Mouse (Mus musculus) CH12F3 (cell line): ENCODE data around the gene Gm428.
"Not testable (repeated sequence)": the region's sequence is repeated elsewhere in the genome, so short reads cannot be mapped to it uniquely, and the experiment has no call there.

Experiments
- in situ Hi-C: fragments of 300-500 bp; cut with MboI; formaldehyde crosslinking; loops from 2 replicates; pipeline ENCODE4 v1.14.3; 2020; ENCODE audit warnings: low sequenced_read_pairs

Gm428 gene

DNA sequence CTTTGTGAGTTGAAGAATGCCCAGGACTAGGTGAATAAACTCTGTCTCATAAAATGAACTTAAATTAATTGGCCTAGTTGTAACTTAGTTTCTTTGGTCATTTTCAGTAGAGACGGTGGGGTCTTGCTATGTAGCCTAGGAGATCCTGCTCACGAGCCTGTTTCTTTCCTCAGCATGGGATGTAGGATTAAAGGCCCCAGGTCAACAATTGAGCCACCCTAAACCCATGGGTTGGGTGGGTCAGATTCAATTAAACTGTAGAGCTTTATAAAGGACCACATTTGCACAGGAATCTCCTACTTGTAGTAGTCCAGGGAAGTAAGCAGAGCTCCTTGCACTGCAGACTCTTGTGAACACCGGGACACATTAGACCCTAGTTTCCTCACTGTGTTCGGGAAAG, at the start of gene Gm428:
TSS of gene Gm428 (plus strand) at position 301 of the 400 bp plus-strand sequence.
- in situ Hi-C loops = not testable (repeated sequence)

DNA sequence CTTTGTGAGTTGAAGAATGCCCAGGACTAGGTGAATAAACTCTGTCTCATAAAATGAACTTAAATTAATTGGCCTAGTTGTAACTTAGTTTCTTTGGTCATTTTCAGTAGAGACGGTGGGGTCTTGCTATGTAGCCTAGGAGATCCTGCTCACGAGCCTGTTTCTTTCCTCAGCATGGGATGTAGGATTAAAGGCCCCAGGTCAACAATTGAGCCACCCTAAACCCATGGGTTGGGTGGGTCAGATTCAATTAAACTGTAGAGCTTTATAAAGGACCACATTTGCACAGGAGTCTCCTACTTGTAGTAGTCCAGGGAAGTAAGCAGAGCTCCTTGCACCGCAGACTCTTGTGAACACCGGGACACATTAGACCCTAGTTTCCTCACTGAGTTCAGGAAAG, 45.5 kb upstream of the Gm428 start, which contains the start of gene Gm11236:
TSS of gene Gm11236 (plus strand) at position 301 of the 400 bp plus-strand sequence.
- in situ Hi-C loops = not testable (repeated sequence)

DNA sequence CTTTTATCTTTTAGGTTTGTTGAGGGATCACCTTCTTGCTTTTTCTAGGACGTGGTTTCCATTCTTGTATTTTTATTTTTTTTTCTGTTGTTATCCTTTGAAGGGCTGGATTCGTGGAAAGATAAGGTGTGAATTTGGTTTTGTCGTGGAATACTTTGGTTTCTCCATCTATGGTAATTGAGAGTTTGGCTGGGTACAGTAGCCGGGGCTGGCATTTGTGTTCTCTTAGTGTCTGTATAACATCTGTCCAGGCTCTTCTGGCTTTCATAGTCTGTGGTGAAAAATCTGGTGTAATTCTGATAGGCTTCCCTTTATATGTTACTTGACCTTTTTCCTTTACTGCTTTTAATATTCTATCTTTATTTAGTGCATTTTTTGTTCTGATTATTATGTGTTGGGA, 21.5 kb upstream of the Gm428 start:
- in situ Hi-C loops = not testable (repeated sequence)

DNA sequence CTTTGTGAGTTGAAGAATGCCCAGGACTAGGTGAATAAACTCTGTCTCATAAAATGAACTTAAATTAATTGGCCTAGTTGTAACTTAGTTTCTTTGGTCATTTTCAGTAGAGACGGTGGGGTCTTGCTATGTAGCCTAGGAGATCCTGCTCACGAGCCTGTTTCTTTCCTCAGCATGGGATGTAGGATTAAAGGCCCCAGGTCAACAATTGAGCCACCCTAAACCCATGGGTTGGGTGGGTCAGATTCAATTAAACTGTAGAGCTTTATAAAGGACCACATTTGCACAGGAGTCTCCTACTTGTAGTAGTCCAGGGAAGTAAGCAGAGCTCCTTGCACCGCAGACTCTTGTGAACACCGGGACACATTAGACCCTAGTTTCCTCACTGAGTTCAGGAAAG, 15.3 kb upstream of the Gm428 start, which contains the start of gene Gm11239:
TSS of gene Gm11239 (plus strand) at position 301 of the 400 bp plus-strand sequence.
- in situ Hi-C loops = not testable (repeated sequence)

DNA sequence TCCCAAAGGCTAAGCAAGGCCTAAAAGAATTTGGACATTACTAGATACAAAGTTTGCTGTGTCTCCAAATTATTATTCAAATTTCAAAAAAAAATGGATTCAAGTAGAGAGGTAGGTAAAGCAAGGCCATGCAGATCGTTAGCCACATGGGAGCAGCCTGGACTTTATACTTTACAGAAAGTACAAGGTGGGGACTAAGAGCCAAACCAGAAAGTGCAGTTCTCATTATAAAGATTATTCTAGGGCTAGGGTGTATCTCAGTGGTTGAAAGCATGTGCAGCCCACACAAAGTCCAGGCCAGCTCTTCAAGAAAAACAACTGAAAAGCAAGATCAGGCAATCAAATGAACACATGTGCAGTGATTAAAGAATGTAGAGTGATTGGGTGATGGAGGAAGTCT, 35.4 kb downstream of the Gm428 start:
- in situ Hi-C loops = no loop called here

DNA sequence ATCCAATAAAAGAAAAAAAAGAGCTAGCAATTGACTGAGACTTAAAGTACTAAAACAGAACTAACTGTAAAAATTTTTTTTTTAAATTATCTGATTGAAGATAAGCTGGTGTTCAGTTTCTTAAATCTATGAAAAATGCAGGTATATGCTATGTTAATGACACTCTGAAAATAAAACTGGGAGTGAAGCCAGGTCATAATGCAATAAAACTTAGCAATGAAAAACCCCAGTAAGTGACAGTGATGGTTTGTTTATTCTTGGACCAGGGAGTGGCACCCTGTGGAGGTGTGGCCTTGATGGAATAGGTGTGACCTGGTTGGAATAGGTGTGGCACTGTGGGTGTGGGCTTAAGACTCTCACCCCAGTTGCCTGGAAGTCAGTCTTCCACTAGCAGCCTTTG, 36.5 kb downstream of the Gm428 start:
- in situ Hi-C loops = no loop called here
